Mouse (Mus musculus): ENCODE data around the gene Chd8. TPM values are rescaled to one million over a fixed set of nuclear protein-coding genes. Genes with fewer than 3 reads are reported as not detected.
A peak's percentile ranks its signal among the peaks of the same experiment; 100 is the strongest.

The Chd8 gene
- polyA plus RNA-seq, 1 experiment from 2014 or later, result 10.0 TPM

DNA sequence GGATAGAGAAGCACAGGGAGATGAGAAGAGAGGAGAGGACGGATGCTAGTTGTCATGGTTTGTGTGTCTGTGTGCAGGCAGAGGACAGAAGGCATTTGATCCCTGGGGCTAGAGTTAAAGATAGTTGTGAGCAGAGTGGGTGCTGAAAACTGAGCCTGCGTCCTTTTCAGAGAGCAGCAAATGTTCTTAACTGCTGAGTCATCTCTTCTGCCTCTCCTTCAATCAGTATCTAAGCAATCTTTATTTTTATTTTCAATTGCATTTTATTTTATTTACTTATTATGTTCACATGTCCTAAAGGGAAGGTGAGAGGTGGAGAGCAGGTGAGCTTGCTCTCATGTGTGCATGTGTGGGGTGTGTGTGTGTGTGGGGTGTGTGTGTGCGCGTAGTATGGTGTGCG, 26.0 kb upstream of the Chd8 start:
- ATAC-seq, result no peak
- TF ChIP-seq CTCF (IDR thresholded peaks at IDR 0.05; ENCODE audit: low read depth), result no peak
- no peak for TF ChIP-seq EP300 (IDR thresholded peaks at IDR 0.05; ENCODE audit: low read depth)
- WGBS (ENCODE audit: insufficient replicate concordance), result 87% methylated on average over 5 of the region's 5 CpGs

DNA sequence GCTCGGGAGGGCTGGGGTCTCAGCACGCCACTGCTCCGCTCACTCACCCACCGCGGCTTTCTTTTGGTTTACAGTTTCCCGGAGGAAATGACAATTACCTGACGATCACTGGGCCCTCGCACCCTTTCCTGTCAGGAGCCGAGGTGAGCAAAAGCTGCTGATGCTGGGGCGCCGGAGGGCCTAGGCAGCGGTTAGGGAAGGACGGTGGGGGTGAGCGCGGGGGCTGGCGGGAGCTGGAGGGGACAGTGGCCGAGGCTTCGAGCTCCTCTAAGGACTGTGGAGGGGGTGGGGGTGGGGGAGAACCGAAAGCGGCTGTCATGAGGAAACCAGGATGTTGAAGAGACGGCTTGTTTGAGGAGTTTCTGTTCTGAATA, 22.2 kb upstream of the Chd8 start:
- peak; percentile 65 for DNase-seq
- Histone ChIP-seq H3K36me3 (replicated peaks; ENCODE audit: insufficient read depth, low read length) (no peaks in the 10 kb centered on the region; the same call in 1 of the 2 replicates), H3K27me3 (ENCODE audit: insufficient read depth, low read length) (no peaks in the 10 kb centered on the region), H3K9ac (replicated peaks) (peak overlapping the region; percentile 91), H3K4me1 (ENCODE audit: insufficient read depth) (peaks cover 6% of the 10 kb centered on the region), H3K9me3 (ENCODE audit: low read length) (no peaks in the 10 kb centered on the region), H3K4me3 (ENCODE audit: low read depth, low read length) (peak overlapping the region; percentile 96), H3K27ac (ENCODE audit: low read depth) (peak overlapping the region; percentile 95), H3K4me2 (ENCODE audit: low read depth, low read length) (peak overlapping the region; percentile 73)
- ATAC-seq, result peak; percentile 15; the same call in 1 of the 2 replicates
- WGBS (ENCODE audit: insufficient replicate concordance), result under 1% methylated on average over 19 of the region's 21 CpGs
- TF ChIP-seq EP300 (IDR thresholded peaks at IDR 0.05; ENCODE audit: low read depth) (no peak), CTCF (IDR thresholded peaks at IDR 0.05; ENCODE audit: low read depth) (no peak)

More for the DNA sequence above, 26.0 kb upstream of the Chd8 start:
- H3K4me3 ChIP-seq (ENCODE audit: low read depth, low read length), result no peak overlapping the region
- H3K4me1 ChIP-seq (ENCODE audit: insufficient read depth), result peaks cover 6% of the 10 kb centered on the region
- DNase-seq, result no peak
- peaks cover 23% of the 10 kb centered on the region for H3K36me3 ChIP-seq (replicated peaks; ENCODE audit: insufficient read depth, low read length)
- H3K4me2 ChIP-seq (ENCODE audit: low read depth, low read length), result no peak overlapping the region
- H3K27ac ChIP-seq (ENCODE audit: low read depth), result no peak overlapping the region
- H3K9me3 ChIP-seq (ENCODE audit: low read length), result no peaks in the 10 kb centered on the region
- no peaks in the 10 kb centered on the region for H3K27me3 ChIP-seq (ENCODE audit: insufficient read depth, low read length)
- no peak overlapping the region for H3K9ac ChIP-seq (replicated peaks)

DNA sequence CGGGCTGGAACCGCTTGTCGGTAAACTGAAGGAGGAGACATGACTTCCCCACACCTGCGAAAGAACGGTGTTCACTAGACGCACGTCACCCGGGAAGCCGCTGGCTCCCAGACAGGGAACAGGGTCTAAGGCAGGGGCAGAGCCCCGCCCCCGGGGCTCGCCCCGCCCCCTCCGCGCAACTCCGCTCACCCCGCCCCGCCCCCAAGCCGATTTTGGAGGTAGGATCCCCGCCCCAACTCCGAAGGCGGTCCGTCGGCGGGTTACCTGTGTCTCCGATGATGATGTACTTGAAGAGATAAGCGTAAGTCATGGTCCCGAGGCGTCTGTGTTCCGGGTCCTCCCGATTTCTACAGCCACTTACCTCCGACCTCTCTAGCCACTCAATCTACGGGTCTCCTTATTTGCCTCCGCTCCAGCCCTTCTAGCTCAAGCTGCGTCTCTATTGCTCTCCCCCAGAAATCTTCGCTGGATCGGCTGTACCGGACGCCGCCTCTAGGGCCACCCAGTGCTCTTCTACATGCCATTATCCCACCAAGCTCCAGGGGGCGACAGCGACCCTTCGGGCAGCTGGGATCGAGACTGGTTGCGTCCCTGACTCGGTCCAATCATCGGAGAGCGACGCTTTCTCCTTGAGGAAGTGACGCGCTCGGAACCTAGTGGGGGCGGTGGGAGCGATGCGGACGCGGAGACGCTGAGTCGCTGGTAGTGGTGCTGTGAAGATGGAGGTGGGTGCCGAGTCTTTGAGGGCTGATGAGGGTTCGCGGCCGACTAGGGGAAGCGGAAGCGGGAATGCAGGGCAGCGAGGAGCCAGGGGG, 21.6 kb upstream of the Chd8 start, which contains the start of the genes Tox4 and Rab2b:
TSS of gene Tox4 (plus strand) at position 215 of the 815 bp plus-strand sequence.
TSS of gene Rab2b (minus strand) at position 614 of the 815 bp plus-strand sequence.
- peaks cover 3% of the 10 kb centered on the region; the same call in 1 of the 2 replicates for H3K36me3 ChIP-seq (replicated peaks; ENCODE audit: insufficient read depth, low read length)
- H3K4me2 ChIP-seq (ENCODE audit: low read depth, low read length), result peak within 1 kb of the TSS; percentile 73
- under 1% methylated on average over 60 of the region's 66 CpGs for WGBS (ENCODE audit: insufficient replicate concordance)
- peak; percentile 95 for ATAC-seq
- peaks cover 6% of the 10 kb centered on the region for H3K4me1 ChIP-seq (ENCODE audit: insufficient read depth)
- no peaks in the 10 kb centered on the region for H3K27me3 ChIP-seq (ENCODE audit: insufficient read depth, low read length)
- peak within 1 kb of the TSS; percentile 91 for H3K9ac ChIP-seq (replicated peaks)
- TF ChIP-seq EP300 (IDR thresholded peaks at IDR 0.05; ENCODE audit: low read depth), result no peak; the same call in 1 of the 2 replicates
- TF ChIP-seq CTCF (IDR thresholded peaks at IDR 0.05; ENCODE audit: low read depth), result peak; percentile 100
- peak within 1 kb of the TSS; percentile 95 for H3K27ac ChIP-seq (ENCODE audit: low read depth)
- no peaks in the 10 kb centered on the region for H3K9me3 ChIP-seq (ENCODE audit: low read length)
- H3K4me3 ChIP-seq (ENCODE audit: low read depth, low read length), result peak within 1 kb of the TSS; percentile 96
- peak; percentile 99 for DNase-seq

DNA sequence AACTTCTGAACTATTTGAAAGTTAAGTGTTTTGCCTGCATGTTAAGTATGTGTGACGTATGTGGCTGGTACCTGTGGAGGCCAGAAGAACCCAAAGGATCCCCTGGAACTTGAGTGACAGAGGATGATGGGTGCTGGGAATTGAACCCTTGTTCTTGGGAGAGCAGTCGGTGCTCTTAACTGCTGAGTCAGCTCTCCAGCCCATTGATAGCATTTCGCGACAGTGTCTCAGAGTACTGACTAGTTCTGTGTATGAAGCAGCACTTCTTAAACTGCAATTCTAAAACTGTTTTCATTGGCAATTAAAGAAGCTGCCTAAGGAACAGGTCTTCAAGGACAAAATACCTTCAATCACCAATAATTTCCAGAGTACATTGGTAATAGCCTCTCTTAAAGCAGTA, 19.6 kb upstream of the Chd8 start:
- Histone ChIP-seq H3K4me1 (ENCODE audit: insufficient read depth) (peaks cover 6% of the 10 kb centered on the region), H3K4me2 (ENCODE audit: low read depth, low read length) (no peak overlapping the region), H3K4me3 (ENCODE audit: low read depth, low read length) (no peak overlapping the region), H3K27me3 (ENCODE audit: insufficient read depth, low read length) (no peaks in the 10 kb centered on the region), H3K36me3 (replicated peaks; ENCODE audit: insufficient read depth, low read length) (0 out of 2 replicates have a peak, but pooled peaks cover 6% of the 10 kb centered on the region), H3K27ac (ENCODE audit: low read depth) (no peak overlapping the region), H3K9me3 (ENCODE audit: low read length) (no peaks in the 10 kb centered on the region), H3K9ac (replicated peaks) (no peak overlapping the region)
- TF ChIP-seq CTCF (IDR thresholded peaks at IDR 0.05; ENCODE audit: low read depth) (no peak), EP300 (IDR thresholded peaks at IDR 0.05; ENCODE audit: low read depth) (no peak)
- 87% methylated on average over 4 of the region's 4 CpGs for WGBS (ENCODE audit: insufficient replicate concordance)
- ATAC-seq (no peak), DNase-seq (no peak)

DNA sequence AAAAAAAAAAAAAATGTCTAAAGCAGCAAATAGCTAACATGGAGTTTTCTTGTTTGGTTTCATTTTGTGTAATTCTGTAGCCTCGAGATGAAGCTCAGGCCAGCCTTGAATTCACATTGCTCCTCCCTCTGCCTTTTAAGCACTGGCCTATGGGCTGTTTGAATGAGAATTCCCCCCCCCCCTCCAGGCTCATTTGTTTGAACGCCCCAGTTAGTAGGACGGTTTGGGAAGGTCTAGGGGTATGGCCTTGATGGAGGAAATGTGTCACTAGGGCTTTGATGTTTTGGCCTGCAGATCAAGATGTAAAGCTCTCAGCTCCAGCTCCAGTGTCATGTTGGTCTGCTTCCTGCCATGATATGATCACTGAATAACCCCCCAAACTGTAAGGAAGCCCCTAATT, 15.2 kb upstream of the Chd8 start:
- Histone ChIP-seq H3K4me3 (ENCODE audit: low read depth, low read length) (no peak overlapping the region), H3K9me3 (ENCODE audit: low read length) (no peaks in the 10 kb centered on the region), H3K9ac (replicated peaks) (no peak overlapping the region), H3K27ac (ENCODE audit: low read depth) (no peak overlapping the region), H3K4me1 (ENCODE audit: insufficient read depth) (no peaks in the 10 kb centered on the region), H3K4me2 (ENCODE audit: low read depth, low read length) (no peak overlapping the region), H3K27me3 (ENCODE audit: insufficient read depth, low read length) (no peaks in the 10 kb centered on the region), H3K36me3 (replicated peaks; ENCODE audit: insufficient read depth, low read length) (0 out of 2 replicates have a peak, but pooled peaks cover 9% of the 10 kb centered on the region)
- DNase-seq (no peak), ATAC-seq (no peak)
- no peak for TF ChIP-seq CTCF (IDR thresholded peaks at IDR 0.05; ENCODE audit: low read depth)
- TF ChIP-seq EP300 (IDR thresholded peaks at IDR 0.05; ENCODE audit: low read depth), result no peak
- 63% methylated on average over 3 of the region's 3 CpGs for WGBS (ENCODE audit: insufficient replicate concordance)

DNA sequence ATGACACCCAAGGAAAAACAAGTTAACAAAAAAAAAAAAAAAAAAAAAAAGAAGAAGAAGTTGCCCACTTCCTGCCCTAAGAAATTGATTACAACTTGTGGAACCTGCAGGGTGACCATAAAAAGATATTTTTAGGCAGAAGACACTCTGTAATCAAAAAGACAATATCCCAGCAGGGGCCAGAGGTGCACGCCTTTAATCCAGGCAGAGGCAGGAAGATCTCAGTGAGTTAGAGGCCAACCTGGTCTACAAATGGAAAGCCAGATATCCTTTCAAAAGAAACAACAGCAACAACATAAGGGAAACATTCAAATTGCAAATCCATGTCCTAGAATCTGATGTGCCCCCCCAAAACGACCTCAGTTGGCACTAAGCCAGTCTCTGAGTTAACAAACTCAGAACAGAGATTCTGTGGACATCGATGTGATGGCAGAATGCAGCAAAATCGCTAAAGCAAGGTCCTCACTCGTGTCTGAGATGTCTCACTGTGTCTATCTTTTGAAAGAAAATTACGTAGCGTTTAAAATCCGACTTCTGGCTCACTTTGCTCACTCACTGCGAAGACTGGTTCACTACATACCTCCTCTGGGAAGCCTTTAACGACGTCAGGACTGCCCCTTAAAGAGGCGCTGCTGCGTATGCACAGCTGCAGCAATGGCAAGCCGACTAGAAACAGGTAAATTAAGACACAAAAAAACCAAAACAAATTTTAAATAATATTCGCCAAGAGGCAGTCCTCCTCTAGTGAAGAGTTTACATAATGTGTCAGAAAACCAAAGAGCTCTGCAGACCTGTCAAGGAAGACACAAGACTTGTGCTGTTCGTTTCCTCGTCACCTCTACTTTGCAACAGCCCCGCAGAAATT, 1.0 kb downstream of the Chd8 start:
- Histone ChIP-seq H3K4me2 (ENCODE audit: low read depth, low read length) (peak overlapping the region; percentile 87), H3K27me3 (ENCODE audit: insufficient read depth, low read length) (no peaks in the 10 kb centered on the region), H3K9me3 (ENCODE audit: low read length) (no peaks in the 10 kb centered on the region), H3K27ac (ENCODE audit: low read depth) (peak overlapping the region; percentile 94), H3K4me3 (ENCODE audit: low read depth, low read length) (peak overlapping the region; percentile 96), H3K4me1 (ENCODE audit: insufficient read depth) (peaks cover 14% of the 10 kb centered on the region), H3K36me3 (replicated peaks; ENCODE audit: insufficient read depth, low read length) (no peaks in the 10 kb centered on the region), H3K9ac (replicated peaks) (peak overlapping the region; percentile 91)
- no peak for ATAC-seq
- no peak for DNase-seq
- WGBS (ENCODE audit: insufficient replicate concordance), result 3% methylated on average over 18 of the region's 18 CpGs
- TF ChIP-seq EP300 (IDR thresholded peaks at IDR 0.05; ENCODE audit: low read depth) (no peak), CTCF (IDR thresholded peaks at IDR 0.05; ENCODE audit: low read depth) (no peak)

All from liver, postnatal 0 days (tissue).